Mouse (Mus musculus) layer of hippocampus, adult 2 months (tissue): ENCODE measurements at regions not wholly inside any gene's neighbourhood (a gene's known extent, or its start where the extent isn't known, plus 50 kb on each side); places are given as distances from the start of the nearest gene placed in this dataset.
A peak's percentile ranks its signal among the peaks of the same experiment; 100 is the strongest.

Experiments
- DNase-seq, 2 experiments: peaks; one replicate each; pipeline ENCODE4 v3.0.0; 2022; ENCODE audit warnings: low spot score in 2 of 2
- H3K27ac ChIP-seq: fragments of 200-600 bp; 2 replicates; pipeline ENCODE4 v1.8.1; 2022
- H3K4me3 ChIP-seq: fragments of 200-600 bp; 2 replicates; pipeline ENCODE4 v1.8.1; 2022; ENCODE audit warnings: mild to moderate bottlenecking
- CTCF ChIP-seq: fragments of 200-600 bp; conservative IDR thresholded peaks from 2 replicates; pipeline ENCODE4 v1.8.1; 2022; ENCODE audit warnings: antibody characterized with exemption, mild to moderate bottlenecking, moderate library complexity

DNA sequence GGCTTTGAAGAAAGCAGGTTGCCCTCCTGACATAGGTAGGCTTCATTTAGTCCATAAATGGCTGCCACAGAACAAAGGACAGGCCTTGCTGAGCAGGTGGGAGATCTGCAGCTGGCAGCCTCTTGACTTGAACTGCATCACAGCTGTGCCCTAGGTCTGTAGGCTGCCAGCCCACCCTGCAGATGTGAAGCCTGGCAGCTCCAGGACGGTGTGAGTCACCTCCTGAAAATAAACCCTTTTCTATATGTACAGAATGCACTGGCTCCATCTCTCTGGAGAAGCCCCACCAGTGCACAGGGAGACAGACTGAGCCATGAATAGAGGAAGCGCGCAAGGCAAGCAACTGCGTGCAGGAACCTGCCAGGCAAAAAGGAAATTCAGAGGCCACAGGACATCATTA is 78.7 kb upstream of the Syt13 start:
- H3K27ac ChIP-seq, result no peak overlapping the region
- no peak for TF ChIP-seq CTCF
- no peak overlapping the region for H3K4me3 ChIP-seq
- no peak for DNase-seq

DNA sequence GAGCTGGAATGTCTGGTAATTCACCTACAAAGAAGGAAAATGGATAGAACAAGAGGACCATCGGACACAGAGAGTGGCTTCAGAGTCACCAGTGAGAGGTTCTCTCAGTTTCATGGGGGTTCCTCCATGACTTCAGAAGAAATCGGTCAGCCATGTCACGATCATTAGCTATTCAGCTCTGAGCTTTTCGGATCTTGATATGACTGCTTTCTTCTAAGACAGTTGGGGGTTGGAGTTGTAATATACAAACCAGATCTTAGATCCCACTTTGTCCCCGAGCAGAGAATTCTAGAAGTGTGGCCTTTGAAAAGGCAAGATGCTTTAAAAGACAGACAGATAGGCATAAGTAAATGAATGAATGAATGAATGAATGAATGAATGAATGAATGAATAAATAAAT is 76.9 kb upstream of the Syt13 start:
- H3K27ac ChIP-seq, result no peak overlapping the region
- no peak overlapping the region for H3K4me3 ChIP-seq
- TF ChIP-seq CTCF, result no peak
- no peak for DNase-seq

DNA sequence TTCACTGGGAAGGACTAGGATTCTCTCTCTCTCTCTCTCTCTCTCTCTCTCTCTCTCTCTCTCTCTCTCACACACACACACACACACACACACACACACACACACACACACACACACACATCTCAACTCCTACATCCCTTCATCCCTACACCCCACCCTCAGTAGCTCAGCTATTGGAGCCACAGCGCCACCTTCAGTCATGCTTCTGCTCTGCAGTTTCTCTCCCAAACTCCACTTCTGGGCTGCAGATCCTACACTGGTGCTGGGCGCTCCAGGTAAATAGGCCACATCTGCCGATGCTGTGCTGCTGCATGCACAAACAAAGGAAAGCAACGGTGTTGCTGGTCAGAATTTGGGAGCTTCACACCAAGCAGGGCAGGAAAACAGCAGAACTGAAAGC is 74.9 kb upstream of the Syt13 start:
- peak; percentile 77 for TF ChIP-seq CTCF
- peak; percentile 68 to 82 for DNase-seq
- H3K27ac ChIP-seq, result no peak overlapping the region
- H3K4me3 ChIP-seq, result no peak overlapping the region

DNA sequence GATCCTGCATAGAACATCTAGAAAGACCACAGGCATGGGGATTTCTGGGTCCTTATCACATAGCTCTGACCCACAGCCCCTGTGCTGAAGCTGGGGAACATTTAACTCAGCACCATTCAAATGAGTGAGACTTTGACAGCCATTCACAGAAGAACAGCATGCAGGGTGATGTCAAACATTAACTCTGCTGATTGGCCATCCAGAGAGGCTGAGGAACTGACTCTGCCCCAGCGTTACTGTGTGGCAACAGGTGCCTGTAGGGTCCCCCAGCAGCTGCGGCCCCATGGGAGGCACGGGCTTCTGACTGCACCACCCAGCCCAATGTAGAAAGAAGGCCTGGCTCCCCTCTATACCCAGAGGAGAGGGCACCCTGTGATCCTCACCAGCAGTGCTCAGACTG is 73.3 kb upstream of the Syt13 start:
- Histone ChIP-seq H3K4me3 (no peak overlapping the region), H3K27ac (no peak overlapping the region)
- no peak for TF ChIP-seq CTCF
- DNase-seq, result no peak

DNA sequence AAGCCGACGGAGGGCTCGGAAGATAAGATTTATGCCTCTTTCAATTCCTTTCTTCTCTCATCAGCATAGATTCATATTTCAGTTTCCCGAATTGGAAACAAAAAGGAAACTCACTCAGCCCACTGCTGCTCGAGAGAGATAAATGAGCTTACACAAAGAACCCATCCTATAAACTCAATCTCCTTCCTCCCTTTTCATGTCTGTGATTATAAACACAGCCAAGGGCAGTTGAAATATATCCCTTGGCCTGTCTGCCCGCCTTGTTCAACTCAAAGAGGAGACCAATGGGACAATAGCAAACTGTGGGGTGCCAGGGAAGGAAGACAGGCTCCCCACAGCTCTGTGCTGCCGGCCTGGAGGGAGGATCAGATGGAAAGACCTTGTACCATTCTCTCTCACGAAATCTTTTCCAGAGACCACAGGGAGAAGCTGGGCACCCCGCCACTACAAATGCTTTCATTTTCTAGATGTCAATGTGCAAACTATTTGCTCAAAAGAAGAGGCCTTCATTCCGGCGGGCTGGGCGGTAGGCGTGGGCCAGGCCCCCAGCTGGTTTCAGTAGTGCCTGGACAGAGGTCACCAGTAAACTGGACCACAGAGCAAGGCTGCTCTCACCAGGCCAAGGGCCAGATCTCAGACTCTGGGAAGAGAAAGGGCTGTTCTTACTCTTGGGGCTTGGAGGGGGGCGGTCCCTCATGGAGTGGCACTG is 69.7 kb upstream of the Syt13 start:
- DNase-seq, result peak in 1 of 2 experiments; percentile 23
- TF ChIP-seq CTCF, result no peak
- Histone ChIP-seq H3K4me3 (no peak overlapping the region), H3K27ac (peak overlapping the region; percentile 21; the same call in 1 of the 2 replicates)

DNA sequence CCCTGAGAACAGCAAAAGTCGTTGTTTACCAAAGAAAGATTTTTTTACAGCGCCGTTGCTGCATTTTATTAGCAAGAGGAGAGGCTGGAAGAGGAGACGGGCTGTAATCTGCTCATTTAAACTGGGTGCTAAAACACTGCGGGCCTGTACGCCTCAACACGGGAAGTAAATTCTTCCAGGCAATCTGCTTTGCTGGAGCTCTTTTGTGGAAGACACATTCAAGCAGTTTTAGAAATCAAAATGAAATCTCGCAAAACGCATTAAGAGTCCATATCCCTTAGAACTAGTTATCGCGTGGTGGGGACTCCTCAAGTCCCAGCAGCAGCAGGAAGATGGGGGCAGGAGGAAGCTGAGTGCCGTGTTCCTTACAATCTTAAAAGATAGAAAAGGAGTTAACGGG is 65.9 kb upstream of the Syt13 start:
- TF ChIP-seq CTCF, result no peak
- Histone ChIP-seq H3K4me3 (no peak overlapping the region), H3K27ac (peak overlapping the region; percentile 11)
- DNase-seq, result peak in 1 of 2 experiments; percentile 48

- DNase-seq, result peak in 1 of 2 experiments; percentile 43
- Histone ChIP-seq H3K27ac (no peak overlapping the region), H3K4me3 (no peak overlapping the region)
- 0 out of 2 replicates have a peak, but pooled peaks have one; percentile 5 for TF ChIP-seq CTCF
These were observed 63.6 kb upstream of the Syt13 start for GRCm38 (mm10) chr2:92851336-92851735.

DNA sequence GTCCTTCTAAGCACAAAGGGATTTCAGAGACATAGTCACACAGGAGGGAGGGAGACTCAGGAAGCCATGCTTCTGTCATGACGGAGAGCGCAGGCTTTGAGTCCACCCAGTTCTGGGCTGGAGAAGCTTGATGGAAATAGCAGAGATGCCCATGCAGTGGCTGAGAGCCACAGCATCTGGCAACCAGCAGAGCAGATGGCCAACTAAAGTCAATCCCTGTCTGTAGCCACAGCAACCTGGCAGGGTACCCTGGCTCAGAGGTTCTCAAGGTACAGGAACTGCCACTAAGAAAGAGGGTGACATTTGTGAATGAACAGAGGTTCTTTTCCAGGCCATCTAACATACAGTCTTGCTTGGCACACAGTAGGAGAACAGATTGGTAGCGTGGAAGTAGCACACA is 61.7 kb upstream of the Syt13 start:
- no peak for TF ChIP-seq CTCF
- Histone ChIP-seq H3K4me3 (no peak overlapping the region), H3K27ac (no peak overlapping the region)
- no peak for DNase-seq

- TF ChIP-seq CTCF, result no peak
- DNase-seq, result no peak
- Histone ChIP-seq H3K4me3 (no peak overlapping the region), H3K27ac (no peak overlapping the region)
These were observed 60.6 kb upstream of the Syt13 start for GRCm38 (mm10) chr2:92854331-92854730.

- DNase-seq, result no peak
- no peak for TF ChIP-seq CTCF
- no peak overlapping the region for H3K4me3 ChIP-seq
- no peak overlapping the region for H3K27ac ChIP-seq
These were observed 58.9 kb upstream of the Syt13 start for GRCm38 (mm10) chr2:92856047-92856446.

DNA sequence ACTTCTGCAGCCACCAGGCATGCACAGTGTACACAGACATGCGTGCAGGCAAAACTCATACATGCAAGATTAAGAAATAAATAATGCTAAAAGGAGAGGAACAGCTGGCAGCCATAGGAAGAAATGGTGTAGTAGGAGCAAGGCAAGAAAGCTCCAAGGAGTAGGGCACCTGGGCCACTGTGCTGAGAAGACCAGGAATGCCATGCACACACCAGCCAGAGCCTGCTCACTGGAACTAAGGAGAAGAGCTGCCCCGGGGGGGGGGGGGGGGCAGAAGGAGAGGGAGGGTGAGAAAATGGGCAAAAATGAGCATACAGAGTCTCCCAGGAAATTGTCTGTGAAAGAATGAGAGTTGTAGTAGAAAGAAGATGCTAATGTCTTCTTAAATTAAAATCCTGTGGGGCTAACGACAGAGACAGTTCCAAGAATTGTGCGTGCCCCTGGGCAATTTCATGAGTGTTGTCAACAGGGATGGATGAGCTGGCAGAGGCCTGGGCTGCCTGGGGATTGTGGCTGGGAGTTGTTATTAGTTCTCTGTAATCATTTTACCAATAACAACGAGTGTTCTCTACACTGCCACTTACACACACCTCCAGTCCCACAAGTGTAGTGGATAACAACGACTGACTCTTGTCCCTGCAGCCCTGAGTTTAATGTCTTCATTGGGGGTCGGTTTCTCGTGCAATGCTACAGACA is 54.2 kb upstream of the Syt13 start:
- no peak overlapping the region for H3K27ac ChIP-seq
- no peak overlapping the region for H3K4me3 ChIP-seq
- TF ChIP-seq CTCF, result no peak
- no peak for DNase-seq
